Mouse (Mus musculus) megakaryocyte progenitor cell, adult 5-6 weeks (primary cell): ENCODE results near the gene Mrap2. TPM values are rescaled to one million over a fixed set of nuclear protein-coding genes. Genes with fewer than 3 reads are reported as not detected.
A peak's percentile ranks its signal among the peaks of the same experiment; 100 is the strongest.

Experiments
- ATAC-seq: replicated peaks from 2 replicates; pipeline ENCODE4 v1.8.0; 2016; ENCODE audit warnings: mild to moderate bottlenecking, moderate TSS enrichment, inconsistent platforms; ENCODE audit not compliant: poor library complexity
- total RNA-seq, 2 experiments: library from RNA; stranded (forward) in 1 of 2; stranded (reverse) in 1 of 2; fragments of 157-497, 149-512 nt in 1 of 2; fragments of 200-1000 nt in 1 of 2; gene quantifications; 2 replicates each; pipeline versions ENCODE4 v1.2.3 to v1.2.4; 2015 to 2017

Gene Mrap2
- total RNA-seq, 2 experiments from 2014 or later, result not detected

DNA sequence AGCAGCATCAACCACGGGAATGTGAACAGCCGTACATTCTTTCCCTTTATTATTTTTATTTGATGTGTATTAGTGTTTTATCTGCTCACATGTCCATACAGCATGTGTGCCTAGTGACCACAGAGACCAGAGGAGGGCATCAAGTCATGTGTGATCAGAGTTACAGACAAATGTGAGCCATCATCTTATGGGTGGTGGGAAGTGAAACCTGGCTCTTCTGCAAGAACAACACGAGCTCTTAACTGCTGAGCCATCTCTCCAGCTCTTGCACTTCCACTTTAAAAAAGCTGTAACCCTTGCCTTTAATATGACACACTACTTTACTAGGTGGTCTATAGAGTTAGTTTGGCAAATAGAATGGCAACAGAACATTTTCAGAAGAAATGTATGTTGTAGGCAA is 27.4 kb downstream of the Mrap2 start:
- ATAC-seq, result peak; percentile 81

DNA sequence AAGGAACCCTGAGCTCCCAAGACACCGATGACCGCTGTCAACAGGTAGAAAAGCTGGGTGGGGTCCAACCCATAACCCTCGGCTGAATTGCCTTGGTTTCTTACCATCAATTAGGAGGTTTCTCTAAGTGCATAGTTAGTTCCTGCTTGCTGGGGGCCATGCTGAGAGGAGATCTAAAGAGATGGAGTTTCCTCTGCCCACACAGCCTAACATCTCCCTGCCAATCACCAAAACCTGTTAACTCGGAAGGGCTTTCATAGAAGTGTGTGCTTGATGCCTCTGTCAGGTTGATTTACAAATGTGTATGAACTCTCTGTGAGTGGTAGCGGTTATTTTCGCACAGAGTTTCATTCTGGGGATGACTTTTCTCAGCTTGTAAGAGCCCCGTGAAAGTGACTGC is 34.4 kb downstream of the Mrap2 start:
- ATAC-seq, result no peak

- no peak for ATAC-seq
These were observed 38.1 kb downstream of the Mrap2 start for GRCm38 (mm10) chr9:87182231-87182630.

GRCm38 (mm10) chr9:87187336-87187735 is 43.2 kb downstream of the Mrap2 start:
- no peak for ATAC-seq

GRCm38 (mm10) chr9:87193721-87194120 is 49.6 kb downstream of the Mrap2 start:
- no peak for ATAC-seq

DNA sequence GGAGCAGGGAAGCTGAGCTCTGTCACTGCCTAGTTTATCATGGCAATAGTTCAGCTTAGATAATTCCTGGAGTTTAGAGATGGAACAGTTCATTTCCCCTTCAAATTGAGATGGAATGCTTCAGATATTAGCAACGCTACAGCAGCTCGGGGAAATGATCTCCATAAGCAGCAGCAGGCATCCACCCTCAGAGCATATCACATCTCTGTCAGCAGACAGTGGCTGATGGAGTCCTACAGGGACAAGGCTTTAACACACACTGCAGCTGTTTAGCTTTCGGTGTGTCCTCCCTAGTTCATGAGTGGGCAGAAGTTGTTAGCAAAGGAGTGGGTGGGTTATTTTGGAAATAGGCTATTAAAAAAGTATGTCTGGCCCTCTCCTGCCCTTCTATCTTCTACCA is 53.2 kb downstream of the Mrap2 start:
- ATAC-seq, result no peak

GRCm38 (mm10) chr9:87198036-87198435 is 53.9 kb downstream of the Mrap2 start:
- no peak for ATAC-seq

DNA sequence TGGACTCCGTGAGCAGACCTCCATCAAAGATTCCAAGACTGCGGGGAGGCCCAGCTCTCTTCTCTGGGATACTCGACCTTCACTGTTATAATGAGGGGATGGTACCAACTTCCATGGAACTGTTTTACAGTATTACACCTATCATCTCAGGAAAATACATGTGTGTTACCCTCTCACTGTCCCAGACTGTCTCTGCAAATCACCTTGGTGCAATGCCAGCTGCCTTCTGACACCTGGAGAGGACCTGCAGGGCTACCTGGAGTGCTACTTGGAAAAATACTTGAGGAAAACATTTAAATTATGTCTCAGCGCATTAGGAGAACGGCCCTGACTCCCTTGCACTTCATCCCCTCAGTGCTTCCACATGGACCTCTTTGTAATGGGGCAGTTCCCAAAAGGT is 56.3 kb downstream of the Mrap2 start:
- ATAC-seq, result no peak

DNA sequence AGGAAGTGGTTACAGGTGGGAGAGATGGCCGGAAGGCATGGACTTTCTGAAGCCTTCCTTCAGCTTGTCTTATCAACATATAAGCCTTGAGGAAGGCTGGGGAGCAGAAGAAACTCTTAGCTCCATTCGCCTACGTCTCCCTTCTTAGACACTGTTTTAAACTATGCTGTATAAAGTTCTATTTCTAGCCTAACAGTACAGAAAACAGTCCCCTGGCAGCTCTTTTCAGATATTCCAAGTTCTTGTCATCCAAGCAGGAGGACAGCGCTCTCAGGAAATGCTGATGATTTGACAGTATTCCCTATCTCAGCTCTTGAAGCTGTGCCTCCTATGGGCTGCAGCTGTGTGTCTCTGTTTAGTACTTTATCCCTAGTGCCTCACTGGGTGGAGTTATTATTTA is 56.8 kb downstream of the Mrap2 start:
- no peak for ATAC-seq

GRCm38 (mm10) chr9:87202431-87202830 is 58.3 kb downstream of the Mrap2 start:
- ATAC-seq, result no peak

- ATAC-seq, result no peak
These were observed 66.8 kb downstream of the Mrap2 start for GRCm38 (mm10) chr9:87210830-87211339.

DNA sequence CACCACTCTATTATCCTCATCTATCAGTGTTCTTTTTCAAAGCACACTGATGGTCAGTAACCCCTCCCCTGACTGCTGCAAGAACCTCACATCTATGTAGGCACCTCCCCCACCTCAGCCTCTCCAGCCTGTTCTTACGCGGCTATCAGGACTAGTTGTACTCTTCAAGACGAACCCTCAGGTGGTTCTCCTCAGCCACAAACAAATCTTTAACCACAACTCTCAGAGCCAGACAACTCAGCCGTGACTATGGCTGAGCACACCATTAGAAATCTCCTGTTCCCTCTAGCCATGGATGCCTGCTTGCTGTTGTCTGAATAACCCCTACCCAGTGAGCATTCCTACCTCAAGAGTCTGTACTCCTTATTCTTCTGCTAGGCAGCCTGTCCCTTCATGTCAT is 69.1 kb downstream of the Mrap2 start:
- no peak for ATAC-seq

Other genes with a start within 250 kb of the Mrap2 start
- gene Ripply2, start 128.8 kb upstream of the Mrap2 start, total RNA-seq (2015), result not detected in 2 replicates
- not detected in 2 replicates for gene Ripply2, start 128.8 kb upstream of the Mrap2 start, total RNA-seq (2017)
- gene Cyb5r4, start 122.3 kb upstream of the Mrap2 start, total RNA-seq (2015), result 126 and 136 TPM in 2 replicates
- 101 and 124 TPM in 2 replicates for gene Cyb5r4, start 122.3 kb upstream of the Mrap2 start, total RNA-seq (2017)
- gene Cep162, start 111.2 kb downstream of the Mrap2 start, total RNA-seq (2015), result 7.6 and 10.9 TPM in 2 replicates
- gene Cep162, start 111.2 kb downstream of the Mrap2 start, total RNA-seq (2017), result 9.2 and 10.8 TPM in 2 replicates